Mouse (Mus musculus): ENCODE measurements at regions not wholly inside any gene's neighbourhood (a gene's known extent, or its start where the extent isn't known, plus 50 kb on each side); places are given as distances from the start of the nearest gene placed in this dataset.
A peak's percentile ranks its signal among the peaks of the same experiment; 100 is the strongest.

- H3K27me3 ChIP-seq (replicated peaks), result no peaks in the 10 kb centered on the region
- no peaks in the 10 kb centered on the region for H3K36me3 ChIP-seq
- no peaks in the 10 kb centered on the region for H3K9me3 ChIP-seq (replicated peaks)
- 91% methylated on average over 1 of the region's 1 CpGs for WGBS
- no peak overlapping the region for H3K4me2 ChIP-seq
- peaks cover 9% of the 10 kb centered on the region for H3K4me1 ChIP-seq
- H3K9ac ChIP-seq (replicated peaks), result no peak overlapping the region
- H3K27ac ChIP-seq (replicated peaks), result no peak overlapping the region
- no peak for ATAC-seq (ENCODE audit: low FRiP score)
- H3K4me3 ChIP-seq (replicated peaks), result no peak overlapping the region
Measured at GRCm38 (mm10) chr9:60931290-60931689, 136.9 kb downstream of the Uaca start.

GRCm38 (mm10) chr9:60936937-60937336 lies 142.6 kb downstream of the Uaca start:
- Histone ChIP-seq H3K27ac (replicated peaks) (no peak overlapping the region), H3K9me3 (replicated peaks) (no peaks in the 10 kb centered on the region), H3K9ac (replicated peaks) (no peak overlapping the region), H3K4me3 (replicated peaks) (no peak overlapping the region), H3K4me1 (peaks cover 6% of the 10 kb centered on the region), H3K36me3 (no peaks in the 10 kb centered on the region), H3K4me2 (no peak overlapping the region), H3K27me3 (replicated peaks) (0 out of 2 replicates have a peak, but pooled peaks cover 4% of the 10 kb centered on the region)
- 95% methylated on average over 9 of the region's 9 CpGs for WGBS
- no peak for ATAC-seq (ENCODE audit: low FRiP score)

DNA sequence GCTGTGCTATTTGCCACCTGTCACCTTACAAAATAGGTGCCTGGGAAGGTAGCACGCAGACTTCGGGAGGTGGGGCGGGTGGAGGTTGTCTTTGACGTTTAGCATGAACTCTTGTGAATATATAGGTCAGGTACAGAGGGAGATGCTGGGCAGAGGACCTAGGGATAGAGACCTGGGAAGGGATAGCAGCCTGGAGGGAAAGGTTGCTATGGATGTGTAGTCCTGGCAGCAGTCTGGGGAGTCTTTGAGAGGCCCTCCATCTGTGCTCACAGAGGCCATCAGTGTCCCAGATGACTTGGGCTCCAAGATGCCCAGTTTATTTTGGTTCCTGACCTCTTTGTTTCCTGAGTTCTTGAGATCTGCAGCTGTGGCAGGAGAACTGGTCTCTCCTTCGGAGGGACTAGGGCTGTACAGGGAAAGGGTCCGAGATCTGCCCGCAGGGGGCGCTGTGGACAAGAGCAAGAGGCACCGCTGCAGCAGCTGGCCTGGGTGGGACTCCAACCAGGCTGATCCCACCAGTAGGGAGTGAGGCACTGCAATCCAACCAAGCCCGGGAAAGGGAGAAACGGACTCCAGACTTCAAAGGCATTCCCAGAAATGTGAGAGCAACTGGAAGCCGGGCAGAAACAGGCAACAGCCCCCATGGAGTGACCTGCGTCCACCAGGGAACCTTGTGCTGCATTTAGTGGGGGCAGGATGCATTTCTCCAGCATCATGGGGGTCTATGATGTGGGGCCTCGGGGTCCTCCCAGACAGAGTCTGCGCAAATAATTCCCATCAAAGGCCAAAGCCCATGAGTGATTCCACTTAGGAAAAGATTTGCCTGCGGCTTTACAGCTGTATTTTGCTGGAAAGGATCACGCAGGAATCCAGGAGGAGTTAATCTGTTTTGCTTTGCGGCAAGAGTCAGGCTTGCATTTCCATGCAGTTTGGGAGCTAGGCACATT lies 145.8 kb downstream of the Uaca start:
- H3K9ac ChIP-seq (replicated peaks), result no peak overlapping the region
- WGBS, result 26% methylated on average over 18 of the region's 18 CpGs

GRCm38 (mm10) chr9:60947363-60947762 lies 153.0 kb downstream of the Uaca start:
- Histone ChIP-seq H3K4me3 (replicated peaks) (no peak overlapping the region), H3K4me1 (peaks cover 19% of the 10 kb centered on the region), H3K9me3 (replicated peaks) (no peaks in the 10 kb centered on the region), H3K36me3 (no peaks in the 10 kb centered on the region), H3K27me3 (replicated peaks) (peaks cover 23% of the 10 kb centered on the region; the same call in 1 of the 2 replicates), H3K4me2 (no peak overlapping the region), H3K9ac (replicated peaks) (no peak overlapping the region), H3K27ac (replicated peaks) (no peak overlapping the region)
- 61% methylated on average over 15 of the region's 15 CpGs for WGBS
- no peak for ATAC-seq (ENCODE audit: low FRiP score)

More for the DNA sequence above, 145.8 kb downstream of the Uaca start:
- Histone ChIP-seq H3K4me3 (replicated peaks) (no peak overlapping the region), H3K9me3 (replicated peaks) (no peaks in the 10 kb centered on the region), H3K27me3 (replicated peaks) (peaks cover 13% of the 10 kb centered on the region; the same call in 1 of the 2 replicates), H3K27ac (replicated peaks) (no peak overlapping the region), H3K4me1 (peaks cover 6% of the 10 kb centered on the region), H3K4me2 (no peak overlapping the region), H3K36me3 (no peaks in the 10 kb centered on the region)
- peak; percentile 76; the same call in 1 of the 2 replicates for ATAC-seq (ENCODE audit: low FRiP score)

GRCm38 (mm10) chr9:60948531-60949070 lies 154.3 kb downstream of the Uaca start:
- ATAC-seq (ENCODE audit: low FRiP score), result no peak
- H3K27ac ChIP-seq (replicated peaks), result no peak overlapping the region
- WGBS, result 40% methylated on average over 10 of the region's 10 CpGs

GRCm38 (mm10) chr9:60950161-60950560 lies 155.8 kb downstream of the Uaca start:
- peaks cover 19% of the 10 kb centered on the region for H3K4me1 ChIP-seq
- H3K27me3 ChIP-seq (replicated peaks), result peaks cover 19% of the 10 kb centered on the region; the same call in 1 of the 2 replicates
- H3K9me3 ChIP-seq (replicated peaks), result no peaks in the 10 kb centered on the region
- no peak for ATAC-seq (ENCODE audit: low FRiP score)
- WGBS, result 92% methylated on average over 5 of the region's 5 CpGs
- no peak overlapping the region for H3K27ac ChIP-seq (replicated peaks)
- H3K4me3 ChIP-seq (replicated peaks), result no peak overlapping the region
- H3K4me2 ChIP-seq, result no peak overlapping the region
- no peak overlapping the region for H3K9ac ChIP-seq (replicated peaks)
- H3K36me3 ChIP-seq, result no peaks in the 10 kb centered on the region

More at GRCm38 (mm10) chr9:60948531-60949070, 154.3 kb downstream of the Uaca start:
- no peaks in the 10 kb centered on the region for H3K9me3 ChIP-seq (replicated peaks)
- no peak overlapping the region for H3K4me3 ChIP-seq (replicated peaks)
- H3K9ac ChIP-seq (replicated peaks), result no peak overlapping the region
- H3K4me1 ChIP-seq, result peaks cover 19% of the 10 kb centered on the region
- H3K27me3 ChIP-seq (replicated peaks), result peaks cover 22% of the 10 kb centered on the region; the same call in 1 of the 2 replicates
- no peak overlapping the region for H3K4me2 ChIP-seq
- no peaks in the 10 kb centered on the region for H3K36me3 ChIP-seq

- no peak overlapping the region for H3K4me2 ChIP-seq
- no peak overlapping the region for H3K9ac ChIP-seq (replicated peaks)
- no peak overlapping the region for H3K4me3 ChIP-seq (replicated peaks)
- peak overlapping the region; percentile 51 for H3K27ac ChIP-seq (replicated peaks)
- ATAC-seq (ENCODE audit: low FRiP score), result peak; percentile 45; the same call in 1 of the 2 replicates
- H3K27me3 ChIP-seq (replicated peaks), result peaks cover 11% of the 10 kb centered on the region; the same call in 1 of the 2 replicates
- H3K9me3 ChIP-seq (replicated peaks), result no peaks in the 10 kb centered on the region
- H3K36me3 ChIP-seq, result no peaks in the 10 kb centered on the region
- 11% methylated on average over 10 of the region's 10 CpGs for WGBS
- H3K4me1 ChIP-seq, result peaks cover 19% of the 10 kb centered on the region
Measured at GRCm38 (mm10) chr9:60951071-60951561, 156.8 kb downstream of the Uaca start.

DNA sequence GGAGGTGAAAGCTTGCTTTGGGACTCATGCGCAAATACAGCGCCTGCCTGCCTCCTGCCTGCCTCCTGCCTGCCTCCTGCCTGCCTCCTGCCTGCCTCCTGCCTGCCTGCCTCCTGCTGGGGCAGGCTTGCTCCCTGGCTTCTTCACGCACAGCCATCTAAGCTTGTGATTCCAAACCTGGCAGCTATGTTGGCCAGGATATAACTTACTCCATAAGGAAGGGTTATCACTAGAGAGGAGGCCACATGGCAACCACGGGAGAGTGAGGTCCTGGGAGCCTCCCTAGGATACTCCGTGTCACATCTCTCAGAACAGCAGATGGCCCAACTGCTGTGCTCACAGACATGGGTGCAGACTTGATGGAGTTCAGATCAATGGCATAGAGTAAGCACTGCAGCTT lies 163.1 kb downstream of the Uaca start:
- no peaks in the 10 kb centered on the region for H3K36me3 ChIP-seq
- no peak overlapping the region for H3K27ac ChIP-seq (replicated peaks)
- 0 out of 2 replicates have a peak, but pooled peaks cover 3% of the 10 kb centered on the region for H3K27me3 ChIP-seq (replicated peaks)
- no peak for ATAC-seq (ENCODE audit: low FRiP score)
- no peak overlapping the region for H3K4me3 ChIP-seq (replicated peaks)
- 52% methylated on average over 5 of the region's 5 CpGs for WGBS
- H3K9me3 ChIP-seq (replicated peaks), result no peaks in the 10 kb centered on the region
- H3K4me1 ChIP-seq, result no peaks in the 10 kb centered on the region
- H3K4me2 ChIP-seq, result no peak overlapping the region
- H3K9ac ChIP-seq (replicated peaks), result no peak overlapping the region

- H3K27ac ChIP-seq (replicated peaks), result no peak overlapping the region
- H3K4me2 ChIP-seq, result no peak overlapping the region
- H3K4me1 ChIP-seq, result no peaks in the 10 kb centered on the region
- H3K9me3 ChIP-seq (replicated peaks), result no peaks in the 10 kb centered on the region
- no peak overlapping the region for H3K9ac ChIP-seq (replicated peaks)
- H3K36me3 ChIP-seq, result no peaks in the 10 kb centered on the region
- no peak for ATAC-seq (ENCODE audit: low FRiP score)
- WGBS, result 88% methylated on average over 6 of the region's 6 CpGs
- no peaks in the 10 kb centered on the region for H3K27me3 ChIP-seq (replicated peaks)
- H3K4me3 ChIP-seq (replicated peaks), result no peak overlapping the region
Measured at GRCm38 (mm10) chr9:60959537-60959936, 165.2 kb downstream of the Uaca start.

DNA sequence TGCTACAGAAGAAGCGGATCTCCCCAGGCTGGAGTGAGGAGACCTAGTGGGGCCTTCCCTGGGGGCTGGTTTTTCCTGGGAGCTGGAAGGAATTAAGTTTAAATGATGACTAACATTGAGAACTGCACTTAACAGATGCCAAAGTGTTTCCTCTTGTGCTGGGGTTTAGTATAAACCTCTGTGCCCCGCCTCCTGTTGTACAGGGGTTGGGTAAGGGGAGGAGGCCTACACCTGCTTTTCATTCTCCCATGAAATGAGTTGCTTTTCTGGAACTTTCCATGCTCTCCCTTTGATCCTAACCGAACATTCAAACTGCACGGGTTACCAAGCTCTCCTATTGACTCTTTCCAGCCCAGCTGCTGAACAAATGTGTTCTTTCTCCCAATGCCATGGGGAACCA lies 167.7 kb downstream of the Uaca start:
- H3K36me3 ChIP-seq, result no peaks in the 10 kb centered on the region
- H3K27me3 ChIP-seq (replicated peaks), result no peaks in the 10 kb centered on the region

GRCm38 (mm10) chr9:60965641-60966040 lies 171.3 kb downstream of the Uaca start:
- Histone ChIP-seq H3K4me2 (no peak overlapping the region), H3K9me3 (replicated peaks) (no peaks in the 10 kb centered on the region), H3K9ac (replicated peaks) (no peak overlapping the region), H3K27ac (replicated peaks) (no peak overlapping the region), H3K4me3 (replicated peaks) (no peak overlapping the region), H3K4me1 (no peaks in the 10 kb centered on the region; the same call in 1 of the 2 replicates), H3K27me3 (replicated peaks) (no peaks in the 10 kb centered on the region), H3K36me3 (no peaks in the 10 kb centered on the region)
- 89% methylated on average over 1 of the region's 1 CpGs for WGBS
- ATAC-seq (ENCODE audit: low FRiP score), result no peak

More for the DNA sequence above, 167.7 kb downstream of the Uaca start:
- 84% methylated on average over 4 of the region's 4 CpGs for WGBS
- Histone ChIP-seq H3K4me1 (no peaks in the 10 kb centered on the region), H3K27ac (replicated peaks) (no peak overlapping the region), H3K9ac (replicated peaks) (no peak overlapping the region), H3K9me3 (replicated peaks) (no peaks in the 10 kb centered on the region), H3K4me2 (no peak overlapping the region), H3K4me3 (replicated peaks) (no peak overlapping the region)
- no peak for ATAC-seq (ENCODE audit: low FRiP score)
